Mouse (Mus musculus) Muller cell, postnatal 12 days (primary cell): ENCODE measurements around the gene Elmo3.
A peak's percentile ranks its signal among the peaks of the same experiment; 100 is the strongest.

Source experiments
- DNase-seq: peaks from one replicate; pipeline ENCODE4 v3.0.0-alpha.2; 2015; ENCODE audit errors: inconsistent ontology term

Gene Elmo3

GRCm38 (mm10) chr8:105326968-105327367 is 21.6 kb downstream of the Elmo3 start:
- DNase-seq = no peak

- no peak for DNase-seq
Measured at GRCm38 (mm10) chr8:105330325-105330724, 24.9 kb downstream of the Elmo3 start.

GRCm38 (mm10) chr8:105331469-105331868 is 26.1 kb downstream of the Elmo3 start:
- no peak for DNase-seq

GRCm38 (mm10) chr8:105331931-105332330 is 26.5 kb downstream of the Elmo3 start:
- no peak for DNase-seq

GRCm38 (mm10) chr8:105332523-105332922 is 27.1 kb downstream of the Elmo3 start:
- no peak for DNase-seq

GRCm38 (mm10) chr8:105336373-105337130 is 31.2 kb downstream of the Elmo3 start:
- no peak for DNase-seq

- DNase-seq = no peak
Measured at GRCm38 (mm10) chr8:105338992-105339391, 33.6 kb downstream of the Elmo3 start.

- DNase-seq = no peak
Measured at GRCm38 (mm10) chr8:105339886-105340635, 34.7 kb downstream of the Elmo3 start.

GRCm38 (mm10) chr8:105341399-105341798 is 36.0 kb downstream of the Elmo3 start:
- no peak for DNase-seq

- DNase-seq = no peak
Measured at GRCm38 (mm10) chr8:105342768-105343167, 37.4 kb downstream of the Elmo3 start.

GRCm38 (mm10) chr8:105343791-105344574 is 38.6 kb downstream of the Elmo3 start:
- no peak for DNase-seq

GRCm38 (mm10) chr8:105345061-105345975 is 39.9 kb downstream of the Elmo3 start:
- DNase-seq = peak; percentile 80

GRCm38 (mm10) chr8:105346611-105347427 is 41.4 kb downstream of the Elmo3 start:
- DNase-seq = peak; percentile 79

- DNase-seq = peak; percentile 98
Measured at GRCm38 (mm10) chr8:105347428-105348221, 42.2 kb downstream of the Elmo3 start, which contains the start of gene Fhod1. Gene Fhod1 (minus strand): TSS chr8:105347953.

- peak; percentile 51 for DNase-seq
Measured at GRCm38 (mm10) chr8:105348450-105349095, 43.2 kb downstream of the Elmo3 start, which contains the start of gene Slc9a5. Gene Slc9a5 (plus strand): TSS chr8:105348843.

GRCm38 (mm10) chr8:105349096-105349771 is 43.8 kb downstream of the Elmo3 start:
- peak; percentile 60 for DNase-seq

GRCm38 (mm10) chr8:105350186-105350585 is 44.8 kb downstream of the Elmo3 start:
- DNase-seq = no peak

- no peak for DNase-seq
Measured at GRCm38 (mm10) chr8:105353583-105354135, 48.3 kb downstream of the Elmo3 start.
